Mouse (Mus musculus) adrenal gland, postnatal 10 days (tissue): ENCODE data around the gene Csnk1e. TPM values are rescaled to one million over a fixed set of nuclear protein-coding genes. Genes with fewer than 3 reads are reported as not detected.

Experiments
- DNase-seq: peaks from one replicate; pipeline ENCODE4 v3.0.0; 2021; ENCODE audit warnings: mixed read lengths
- total RNA-seq, 2 experiments: library from RNA; stranded (reverse); gene quantifications; 2 replicates each; pipeline ENCODE4 v1.2.3; 2021

Csnk1e gene
- total RNA-seq, 2 experiments from 2014 or later: 65.7 to 77.7 TPM

- DNase-seq: no peak
These were observed 32.6 kb downstream of the Csnk1e start for GRCm38 (mm10) chr15:79422715-79423243.

- no peak for DNase-seq
These were observed 36.7 kb downstream of the Csnk1e start for GRCm38 (mm10) chr15:79418677-79419076.

- no peak for DNase-seq
These were observed 37.1 kb downstream of the Csnk1e start for GRCm38 (mm10) chr15:79418265-79418664.

- no peak for DNase-seq
These were observed 38.0 kb downstream of the Csnk1e start for GRCm38 (mm10) chr15:79417379-79417778.

- no peak for DNase-seq
These were observed 38.8 kb downstream of the Csnk1e start for GRCm38 (mm10) chr15:79416460-79417085.

GRCm38 (mm10) chr15:79414513-79414912 lies 40.9 kb downstream of the Csnk1e start:
- no peak for DNase-seq

- DNase-seq: no peak
These were observed 41.6 kb downstream of the Csnk1e start for GRCm38 (mm10) chr15:79413802-79414201.

- DNase-seq: no peak
These were observed 42.2 kb downstream of the Csnk1e start for GRCm38 (mm10) chr15:79413201-79413600.

- DNase-seq: no peak
These were observed 43.9 kb downstream of the Csnk1e start for GRCm38 (mm10) chr15:79411363-79412065.

- no peak for DNase-seq
These were observed 46.2 kb downstream of the Csnk1e start for GRCm38 (mm10) chr15:79409077-79409573.

- no peak for DNase-seq
These were observed 48.8 kb downstream of the Csnk1e start for GRCm38 (mm10) chr15:79406564-79406963.

GRCm38 (mm10) chr15:79404277-79404676 lies 51.1 kb downstream of the Csnk1e start:
- no peak for DNase-seq

GRCm38 (mm10) chr15:79403763-79404210 lies 51.6 kb downstream of the Csnk1e start:
- no peak for DNase-seq

- peak; percentile 93 for DNase-seq
These were observed 52.3 kb downstream of the Csnk1e start, which contains the start of gene Tmem184b for GRCm38 (mm10) chr15:79402836-79403762. Gene Tmem184b (minus strand): TSS chr15:79403569.

GRCm38 (mm10) chr15:79402176-79402575 lies 53.2 kb downstream of the Csnk1e start:
- DNase-seq: no peak

- DNase-seq: peak; percentile 53
These were observed 54.4 kb downstream of the Csnk1e start for GRCm38 (mm10) chr15:79400975-79401365.

GRCm38 (mm10) chr15:79400134-79400974 lies 55.0 kb downstream of the Csnk1e start:
- no peak for DNase-seq

GRCm38 (mm10) chr15:79399231-79400052 lies 55.9 kb downstream of the Csnk1e start:
- no peak for DNase-seq

GRCm38 (mm10) chr15:79396736-79397135 lies 58.6 kb downstream of the Csnk1e start:
- peak; percentile 47 for DNase-seq

GRCm38 (mm10) chr15:79395281-79395680 lies 60.1 kb downstream of the Csnk1e start:
- DNase-seq: no peak
